Mouse (Mus musculus): ENCODE measurements around the gene Cdk12. TPM values are rescaled to one million over a fixed set of nuclear protein-coding genes. Genes with fewer than 3 reads are reported as not detected.

The Cdk12 gene
- polyA plus RNA-seq, 1 experiment from 2014 or later: 6.1 TPM

DNA sequence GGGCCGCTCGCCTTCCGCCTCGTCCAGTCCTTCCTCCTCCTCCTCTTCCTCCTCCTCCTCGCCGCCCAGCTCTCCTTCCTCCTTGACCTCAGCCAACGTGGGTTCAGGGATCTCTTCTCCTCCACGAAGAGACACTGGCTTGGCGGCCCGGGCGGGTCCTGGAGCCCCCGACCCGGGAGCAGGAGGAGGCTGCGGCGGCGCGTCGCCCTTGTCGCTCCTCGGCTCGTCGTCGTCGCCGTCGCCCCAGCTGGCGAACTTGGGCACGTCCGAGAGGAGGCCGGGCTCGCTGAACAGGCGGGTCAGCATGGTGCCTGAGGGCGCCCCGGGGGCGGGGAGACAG, 125.1 kb downstream of the Cdk12 start:
- H3K9ac ChIP-seq (ENCODE audit: low read depth, low read length): no peak overlapping the region
- no peak for ATAC-seq (replicated peaks; ENCODE audit: low FRiP score, low read depth)
- no peak for TF ChIP-seq CTCF (IDR thresholded peaks at IDR 0.05; ENCODE audit: low read depth)
- peak overlapping the region; percentile 28 for H3K4me3 ChIP-seq (replicated peaks; ENCODE audit: low read depth, low read length)
- no peak for DNase-seq (ENCODE audit: low spot score)
- peaks cover 94% of the 10 kb centered on the region for H3K27me3 ChIP-seq (ENCODE audit: insufficient read depth, low read length)
- H3K36me3 ChIP-seq (ENCODE audit: insufficient read depth, low read length): no peaks in the 10 kb centered on the region
- H3K27ac ChIP-seq: no peak overlapping the region
- no peaks in the 10 kb centered on the region for H3K9me3 ChIP-seq (replicated peaks; ENCODE audit: low read length)
- H3K4me2 ChIP-seq (ENCODE audit: low read length): peak overlapping the region; percentile 39
- 2% methylated on average over 28 of the region's 35 CpGs for WGBS
- peaks cover 14% of the 10 kb centered on the region for H3K4me1 ChIP-seq (replicated peaks; ENCODE audit: insufficient read depth, low read length)

Small RNAs within 50 kb of the gene (microRNA-seq; reads per million reads assigned to microRNA genes)
- gene Gm27399: not detected
- not detected for gene Mir5119

Other genes starting within 250 kb of the Cdk12 start
- 1.8 and 2.1 TPM in 2 replicates for gene Plxdc1, start 216.6 kb upstream of the Cdk12 start, polyA plus RNA-seq (2015; fragmentation: Nextera tagmentation; extraction: Ambion mirVana)
- 2.0 and 3.1 TPM in 2 replicates for gene Arl5c, start 206.9 kb upstream of the Cdk12 start, polyA plus RNA-seq (2015; fragmentation: Nextera tagmentation; extraction: Ambion mirVana)
- 8.8 and 9.0 TPM in 2 replicates for gene Cacnb1, start 180.0 kb upstream of the Cdk12 start, polyA plus RNA-seq (2015; fragmentation: Nextera tagmentation; extraction: Ambion mirVana)
- 1,072 and 1,182 TPM in 2 replicates for gene Rpl19, start 176.3 kb upstream of the Cdk12 start, polyA plus RNA-seq (2015; fragmentation: Nextera tagmentation; extraction: Ambion mirVana)
- gene Stac2, start 149.6 kb upstream of the Cdk12 start, polyA plus RNA-seq (2015; fragmentation: Nextera tagmentation; extraction: Ambion mirVana): 1.6 and 2.0 TPM in 2 replicates
- gene Fbxl20, start 52.7 kb upstream of the Cdk12 start, polyA plus RNA-seq (2015; fragmentation: Nextera tagmentation; extraction: Ambion mirVana): 15.5 and 16.5 TPM in 2 replicates
- 47.0 and 54.7 TPM in 2 replicates for gene Med1, start 9.8 kb upstream of the Cdk12 start, polyA plus RNA-seq (2015; fragmentation: Nextera tagmentation; extraction: Ambion mirVana)
- gene Neurod2, start 126.6 kb downstream of the Cdk12 start, polyA plus RNA-seq (2015; fragmentation: Nextera tagmentation; extraction: Ambion mirVana): not detected in 2 replicates
- 12.1 and 12.3 TPM in 2 replicates for gene Ppp1r1b, start 145.3 kb downstream of the Cdk12 start, polyA plus RNA-seq (2015; fragmentation: Nextera tagmentation; extraction: Ambion mirVana)
- gene Stard3, start 155.3 kb downstream of the Cdk12 start, polyA plus RNA-seq (2015; fragmentation: Nextera tagmentation; extraction: Ambion mirVana): 42.4 and 42.8 TPM in 2 replicates
- 1.8 and 2.1 TPM in 2 replicates for gene Tcap, start 180.8 kb downstream of the Cdk12 start, polyA plus RNA-seq (2015; fragmentation: Nextera tagmentation; extraction: Ambion mirVana)
- gene Pnmt, start 183.4 kb downstream of the Cdk12 start, polyA plus RNA-seq (2015; fragmentation: Nextera tagmentation; extraction: Ambion mirVana): 3.5 and 3.7 TPM in 2 replicates
- 16.1 and 17.4 TPM in 2 replicates for gene Pgap3, start 197.4 kb downstream of the Cdk12 start, polyA plus RNA-seq (2015; fragmentation: Nextera tagmentation; extraction: Ambion mirVana)
- gene Erbb2, start 209.4 kb downstream of the Cdk12 start, polyA plus RNA-seq (2015; fragmentation: Nextera tagmentation; extraction: Ambion mirVana): 36.1 and 41.1 TPM in 2 replicates
- gene Mien1, start 235.9 kb downstream of the Cdk12 start, polyA plus RNA-seq (2015; fragmentation: Nextera tagmentation; extraction: Ambion mirVana): 155 and 158 TPM in 2 replicates
- 66.9 and 73.2 TPM in 2 replicates for gene Grb7, start 243.3 kb downstream of the Cdk12 start, polyA plus RNA-seq (2015; fragmentation: Nextera tagmentation; extraction: Ambion mirVana)